Mouse (Mus musculus): ENCODE results near the gene Ccr9. TPM values are rescaled to one million over a fixed set of nuclear protein-coding genes. Genes with fewer than 3 reads are reported as not detected.
"Not testable (repeated sequence)": the region's sequence is repeated elsewhere in the genome, so short reads cannot be mapped to it uniquely, and the experiment has no call there.

Gene Ccr9
- total and polyA plus RNA-seq, 2 experiments from 2014 or later: 0.04 to 1.2 TPM

DNA sequence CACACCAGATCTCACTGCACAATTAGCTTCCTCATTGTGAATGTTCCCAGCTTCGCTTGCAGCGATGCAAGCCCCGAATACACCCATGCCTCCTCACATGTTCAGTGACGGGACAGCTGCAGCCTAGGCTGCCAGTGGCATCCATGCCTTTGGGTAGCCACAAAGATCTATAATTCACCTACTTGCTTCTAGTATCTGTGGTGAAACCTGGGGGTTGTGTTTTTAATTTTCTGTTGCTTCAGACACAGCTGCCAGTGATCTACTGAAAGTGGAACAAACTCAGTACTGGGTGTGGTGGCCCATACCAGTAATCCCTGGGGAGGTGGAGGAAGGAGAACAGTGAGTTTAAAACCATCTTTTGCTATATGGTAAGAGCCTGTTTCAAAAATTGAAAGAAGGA, 84.6 kb downstream of the Ccr9 start:
- no peaks in the 10 kb centered on the region for H3K27me3 ChIP-seq (ENCODE audit: control insufficient read depth, insufficient read depth, low read length)
- no peak overlapping the region for H3K9ac ChIP-seq (replicated peaks; ENCODE audit: low read depth, low read length)
- no peaks in the 10 kb centered on the region for H3K36me3 ChIP-seq (replicated peaks; ENCODE audit: control insufficient read depth, insufficient read depth, low read length)
- no peak for ATAC-seq (ENCODE audit: insufficient read depth, low read depth)
- DNase-seq (ENCODE audit: low spot score): no peak
- 78% methylated on average over 4 of the region's 4 CpGs for WGBS
- no peak for TF ChIP-seq CTCF (IDR thresholded peaks at IDR 0.05; ENCODE audit: low read depth)
- no peak for TF ChIP-seq EP300 (IDR thresholded peaks at IDR 0.05; ENCODE audit: low read depth)
- no peak overlapping the region for H3K4me2 ChIP-seq (ENCODE audit: low read depth, low read length)
- H3K27ac ChIP-seq (ENCODE audit: low read depth): peak overlapping the region; percentile 46; the same call in 1 of the 2 replicates
- no peaks in the 10 kb centered on the region for H3K4me1 ChIP-seq (ENCODE audit: control insufficient read depth, insufficient read depth)
- no peaks in the 10 kb centered on the region for H3K9me3 ChIP-seq (replicated peaks; ENCODE audit: control insufficient read depth, low read length)
- H3K4me3 ChIP-seq (ENCODE audit: low read depth, low read length): no peak overlapping the region

DNA sequence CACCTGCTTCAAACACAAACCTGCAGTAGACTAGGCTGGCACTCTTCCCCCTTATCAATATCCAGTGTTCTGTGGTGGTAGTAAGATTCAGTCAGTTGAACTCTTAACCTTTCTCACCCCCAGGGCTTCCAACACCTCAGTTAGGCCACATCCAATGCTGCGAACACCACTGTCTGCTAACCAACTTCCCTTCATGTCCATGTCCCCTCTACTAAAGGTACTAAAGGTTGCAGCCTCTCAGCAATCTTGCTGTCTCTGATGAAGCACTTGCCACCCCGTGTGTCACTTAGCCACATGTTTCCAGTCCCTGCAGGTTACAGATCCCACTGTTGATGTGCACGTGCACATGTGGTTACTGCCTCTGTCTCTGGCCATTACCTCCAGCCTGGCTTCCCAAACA, 85.5 kb downstream of the Ccr9 start:
- no peaks in the 10 kb centered on the region for H3K4me1 ChIP-seq (ENCODE audit: control insufficient read depth, insufficient read depth)
- no peaks in the 10 kb centered on the region for H3K27me3 ChIP-seq (ENCODE audit: control insufficient read depth, insufficient read depth, low read length)
- TF ChIP-seq CTCF (IDR thresholded peaks at IDR 0.05; ENCODE audit: low read depth) (no peak), EP300 (IDR thresholded peaks at IDR 0.05; ENCODE audit: low read depth) (no peak)
- no peaks in the 10 kb centered on the region for H3K36me3 ChIP-seq (replicated peaks; ENCODE audit: control insufficient read depth, insufficient read depth, low read length)
- no peak overlapping the region for H3K4me3 ChIP-seq (ENCODE audit: low read depth, low read length)
- no peaks in the 10 kb centered on the region for H3K9me3 ChIP-seq (replicated peaks; ENCODE audit: control insufficient read depth, low read length)
- WGBS: 53% methylated on average over 3 of the region's 3 CpGs
- ATAC-seq (ENCODE audit: insufficient read depth, low read depth) (no peak), DNase-seq (ENCODE audit: low spot score) (no peak)
- H3K9ac ChIP-seq (replicated peaks; ENCODE audit: low read depth, low read length): no peak overlapping the region
- H3K27ac ChIP-seq (ENCODE audit: low read depth): no peak overlapping the region
- H3K4me2 ChIP-seq (ENCODE audit: low read depth, low read length): no peak overlapping the region

DNA sequence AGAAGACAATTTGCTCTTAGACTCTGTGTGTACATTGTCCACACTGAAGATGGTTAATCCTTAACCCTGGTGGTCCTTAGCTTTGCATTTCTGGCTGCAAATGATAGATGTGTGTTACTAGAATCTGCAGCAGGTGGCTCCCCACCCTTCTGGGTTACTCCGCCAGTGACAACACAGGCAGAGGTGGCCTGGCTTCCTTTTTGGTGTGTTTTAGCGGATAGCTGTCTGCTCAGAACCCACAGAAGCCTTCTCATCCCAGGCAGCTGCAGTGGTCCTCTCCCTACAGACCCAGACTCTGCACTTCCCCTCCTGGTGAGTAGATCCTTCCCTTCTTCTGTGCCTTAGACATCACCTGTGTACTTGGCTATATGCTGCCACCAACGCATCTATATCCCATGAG, 88.8 kb downstream of the Ccr9 start:
- Histone ChIP-seq H3K27ac (ENCODE audit: low read depth) (no peak overlapping the region), H3K9ac (replicated peaks; ENCODE audit: low read depth, low read length) (no peak overlapping the region; the same call in 1 of the 2 replicates), H3K9me3 (replicated peaks; ENCODE audit: control insufficient read depth, low read length) (no peaks in the 10 kb centered on the region), H3K4me2 (ENCODE audit: low read depth, low read length) (no peak overlapping the region), H3K4me3 (ENCODE audit: low read depth, low read length) (peak overlapping the region; percentile 23; the same call in 1 of the 2 replicates), H3K4me1 (ENCODE audit: control insufficient read depth, insufficient read depth) (no peaks in the 10 kb centered on the region), H3K36me3 (replicated peaks; ENCODE audit: control insufficient read depth, insufficient read depth, low read length) (no peaks in the 10 kb centered on the region), H3K27me3 (ENCODE audit: control insufficient read depth, insufficient read depth, low read length) (no peaks in the 10 kb centered on the region)
- ATAC-seq (ENCODE audit: insufficient read depth, low read depth) (no peak), DNase-seq (ENCODE audit: low spot score) (no peak)
- 70% methylated on average over 3 of the region's 3 CpGs for WGBS
- TF ChIP-seq EP300 (IDR thresholded peaks at IDR 0.05; ENCODE audit: low read depth) (no peak), CTCF (IDR thresholded peaks at IDR 0.05; ENCODE audit: low read depth) (no peak)

DNA sequence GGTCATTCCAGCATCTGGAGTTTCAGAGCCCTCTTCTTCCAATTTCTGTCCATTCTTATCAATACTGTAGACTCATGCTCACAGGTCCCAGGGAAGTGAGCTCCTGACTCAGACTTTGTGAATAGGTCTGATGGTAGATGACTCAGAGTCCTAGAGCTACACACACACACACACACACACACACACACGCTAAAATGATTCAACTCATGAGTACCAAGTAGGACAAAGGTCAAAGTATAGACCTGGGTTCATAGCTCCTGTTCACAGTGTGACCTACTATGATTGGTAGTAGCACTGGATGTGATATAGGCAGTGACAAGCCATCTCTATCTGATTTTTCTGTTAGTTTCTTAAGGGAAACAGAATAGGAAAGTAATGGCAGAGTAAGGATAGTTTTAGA, 90.2 kb downstream of the Ccr9 start:
- TF ChIP-seq EP300 (IDR thresholded peaks at IDR 0.05; ENCODE audit: low read depth): no peak
- no peak for TF ChIP-seq CTCF (IDR thresholded peaks at IDR 0.05; ENCODE audit: low read depth)
- Histone ChIP-seq H3K27me3 (ENCODE audit: control insufficient read depth, insufficient read depth, low read length) (no peaks in the 10 kb centered on the region), H3K36me3 (replicated peaks; ENCODE audit: control insufficient read depth, insufficient read depth, low read length) (no peaks in the 10 kb centered on the region), H3K4me1 (ENCODE audit: control insufficient read depth, insufficient read depth) (no peaks in the 10 kb centered on the region), H3K4me3 (ENCODE audit: low read depth, low read length) (no peak overlapping the region; the same call in 1 of the 2 replicates), H3K27ac (ENCODE audit: low read depth) (no peak overlapping the region), H3K4me2 (ENCODE audit: low read depth, low read length) (peak overlapping the region; percentile 17; the same call in 1 of the 2 replicates), H3K9ac (replicated peaks; ENCODE audit: low read depth, low read length) (no peak overlapping the region), H3K9me3 (replicated peaks; ENCODE audit: control insufficient read depth, low read length) (no peaks in the 10 kb centered on the region)
- DNase-seq (ENCODE audit: low spot score) (no peak), ATAC-seq (ENCODE audit: insufficient read depth, low read depth) (no peak)
- 64% methylated on average over 1 of the region's 1 CpGs for WGBS

DNA sequence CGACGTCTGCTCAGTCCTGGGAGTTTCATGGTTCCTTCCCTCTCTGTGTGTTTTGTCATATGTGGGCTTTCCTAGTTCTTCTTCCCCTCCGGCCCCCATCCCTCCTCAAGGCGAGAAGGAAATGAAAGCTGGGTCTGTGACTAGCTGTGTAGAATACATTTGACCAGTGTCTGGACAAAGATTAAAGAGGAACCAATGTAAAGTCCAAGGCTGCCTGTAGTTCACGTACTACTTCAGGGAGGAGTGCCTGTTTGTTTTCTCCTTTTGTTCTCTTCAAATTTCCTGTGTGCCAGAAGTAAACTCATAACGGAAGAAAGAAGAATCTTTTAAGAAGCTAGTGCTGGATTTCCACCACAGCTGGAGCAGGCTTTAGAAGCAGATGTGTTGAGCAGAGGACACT, 91.3 kb downstream of the Ccr9 start:
- H3K4me2 ChIP-seq (ENCODE audit: low read depth, low read length): peak overlapping the region; percentile 17; the same call in 1 of the 2 replicates
- no peaks in the 10 kb centered on the region for H3K9me3 ChIP-seq (replicated peaks; ENCODE audit: control insufficient read depth, low read length)
- peak overlapping the region; percentile 16; the same call in 1 of the 2 replicates for H3K4me3 ChIP-seq (ENCODE audit: low read depth, low read length)
- whole genome bisulfite sequencing: 48% methylated on average over 6 of the region's 6 CpGs
- peak overlapping the region; percentile 15; the same call in 1 of the 2 replicates for H3K27ac ChIP-seq (ENCODE audit: low read depth)
- H3K9ac ChIP-seq (replicated peaks; ENCODE audit: low read depth, low read length): no peak overlapping the region; the same call in 1 of the 2 replicates
- ATAC-seq (ENCODE audit: insufficient read depth, low read depth): no peak
- no peak for TF ChIP-seq EP300 (IDR thresholded peaks at IDR 0.05; ENCODE audit: low read depth)
- no peak for TF ChIP-seq CTCF (IDR thresholded peaks at IDR 0.05; ENCODE audit: low read depth)
- no peaks in the 10 kb centered on the region for H3K4me1 ChIP-seq (ENCODE audit: control insufficient read depth, insufficient read depth)
- H3K36me3 ChIP-seq (replicated peaks; ENCODE audit: control insufficient read depth, insufficient read depth, low read length): no peaks in the 10 kb centered on the region
- DNase-seq (ENCODE audit: low spot score): no peak
- no peaks in the 10 kb centered on the region for H3K27me3 ChIP-seq (ENCODE audit: control insufficient read depth, insufficient read depth, low read length)

DNA sequence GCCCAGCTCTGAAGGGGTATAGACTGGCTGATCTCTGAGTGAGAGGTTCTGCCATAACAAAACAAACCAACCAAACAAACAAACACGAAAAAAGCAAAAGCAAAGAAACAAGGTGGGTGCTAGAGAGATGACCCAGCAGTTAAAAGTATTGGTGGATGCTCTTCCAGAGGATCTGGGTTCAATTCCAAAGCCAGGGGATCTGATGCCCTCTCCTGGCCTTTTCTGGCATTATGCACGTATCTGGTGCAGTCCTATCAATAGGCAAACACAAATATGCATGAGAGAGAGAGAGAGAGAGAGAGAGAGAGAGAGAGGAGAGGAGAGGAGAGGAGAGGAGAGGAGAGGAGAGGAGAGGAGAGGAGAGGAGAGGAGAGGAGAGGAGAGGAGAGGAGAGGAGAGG, 95.1 kb downstream of the Ccr9 start:
- not testable (repeated sequence) for H3K36me3 ChIP-seq (replicated peaks; ENCODE audit: control insufficient read depth, insufficient read depth, low read length); H3K27ac ChIP-seq (ENCODE audit: low read depth); H3K9me3 ChIP-seq (replicated peaks; ENCODE audit: control insufficient read depth, low read length); H3K4me3 ChIP-seq (ENCODE audit: low read depth, low read length); H3K27me3 ChIP-seq (ENCODE audit: control insufficient read depth, insufficient read depth, low read length); ATAC-seq (ENCODE audit: insufficient read depth, low read depth); H3K9ac ChIP-seq (replicated peaks; ENCODE audit: low read depth, low read length); DNase-seq (ENCODE audit: low spot score); H3K4me1 ChIP-seq (ENCODE audit: control insufficient read depth, insufficient read depth); H3K4me2 ChIP-seq (ENCODE audit: low read depth, low read length)
- 18% methylated on average over 2 of the region's 2 CpGs for WGBS
